Mouse (Mus musculus): ENCODE data around the gene Ppm1d.

Gene Ppm1d

GRCm38 (mm10) chr11:85310713-85311574, at the start of gene Ppm1d:
Ppm1d (plus strand) TSS chr11:85311244.
- peak; percentile 97 for DNase-seq

- no peak for DNase-seq
Observed at GRCm38 (mm10) chr11:85264635-85265034, 46.4 kb upstream of the Ppm1d start.

DNA sequence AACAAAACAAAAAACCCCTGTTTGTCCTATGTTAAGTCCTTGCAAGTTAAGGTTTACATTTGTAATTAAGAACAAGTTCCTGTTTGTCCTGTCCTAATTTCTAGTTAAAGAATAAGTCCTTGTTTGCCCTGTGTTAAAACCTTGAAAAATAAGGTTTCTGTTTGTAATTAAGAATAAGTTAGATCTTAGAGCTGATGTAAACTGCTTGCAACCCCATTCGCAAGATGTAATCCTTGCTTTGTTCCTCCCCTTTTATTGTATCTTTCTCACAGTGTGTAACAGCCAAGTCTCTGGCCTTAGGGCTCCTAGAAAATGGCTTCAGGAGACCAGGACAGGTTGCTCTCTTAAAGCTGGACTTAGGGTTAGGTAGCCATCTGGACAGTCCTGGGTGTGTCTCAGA, 43.7 kb upstream of the Ppm1d start:
- no peak for DNase-seq

DNA sequence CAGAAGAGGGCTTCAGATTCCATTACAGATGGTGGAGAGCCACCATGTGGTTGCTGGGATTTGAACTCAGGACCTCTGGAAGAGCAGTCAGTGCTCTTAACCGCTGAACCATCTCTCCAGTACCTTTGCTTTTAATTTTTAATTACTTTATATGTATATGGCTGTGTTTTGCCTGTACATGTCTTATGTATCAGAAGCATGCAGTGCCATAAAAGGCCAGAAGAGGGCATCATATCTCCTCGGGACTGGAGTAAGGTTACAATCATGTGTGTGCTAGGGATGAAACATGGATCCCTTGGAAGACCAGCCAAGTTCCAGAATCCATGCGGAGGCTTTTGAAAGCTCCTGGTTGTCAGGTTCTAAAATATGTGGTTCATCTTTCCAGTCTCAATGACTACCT, 40.4 kb upstream of the Ppm1d start:
- DNase-seq, result peak; percentile 77

- peak; percentile 64 for DNase-seq
Observed at GRCm38 (mm10) chr11:85273299-85273698, 37.7 kb upstream of the Ppm1d start.

DNA sequence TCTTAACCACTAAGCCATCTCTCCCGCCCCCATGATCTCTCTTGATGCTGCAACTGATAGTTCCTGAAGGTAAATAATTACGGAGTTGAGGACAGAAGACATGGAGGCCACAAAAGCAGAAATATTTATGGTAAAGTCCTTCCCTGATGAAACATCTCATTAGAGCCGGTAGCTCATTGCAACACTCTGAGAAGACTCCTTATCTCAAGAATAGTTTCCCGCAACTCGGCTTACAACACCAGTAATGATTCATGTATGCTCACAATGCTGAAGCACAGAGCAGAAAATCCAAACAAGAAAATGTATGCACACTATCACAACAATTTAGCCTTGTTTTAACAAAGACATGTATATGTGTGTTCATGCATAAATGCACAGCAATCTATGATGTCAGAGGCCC, 35.9 kb upstream of the Ppm1d start:
- DNase-seq, result no peak

- no peak for DNase-seq
Observed at GRCm38 (mm10) chr11:85277609-85278008, 33.4 kb upstream of the Ppm1d start.

DNA sequence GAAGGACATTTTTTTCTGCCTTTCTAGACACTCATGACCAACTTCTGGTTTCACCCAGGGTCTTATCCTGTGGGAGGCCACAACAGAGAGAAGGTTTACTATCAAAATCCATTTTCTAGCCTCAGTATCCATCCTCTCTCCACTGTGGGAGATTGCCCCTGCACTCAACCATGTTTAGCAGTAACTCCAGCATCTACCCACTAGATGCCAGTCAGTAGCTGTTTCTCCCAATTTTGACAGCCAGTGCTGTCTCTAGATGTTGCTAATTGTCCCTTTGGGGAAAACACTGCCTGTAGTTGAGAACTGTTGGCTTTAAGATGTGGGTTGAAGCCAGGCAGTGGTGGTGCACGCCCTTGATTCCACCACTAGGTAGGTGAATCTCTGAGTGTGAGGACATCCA, 32.9 kb upstream of the Ppm1d start:
- no peak for DNase-seq

GRCm38 (mm10) chr11:85281219-85281878, 29.7 kb upstream of the Ppm1d start:
- DNase-seq, result no peak

DNA sequence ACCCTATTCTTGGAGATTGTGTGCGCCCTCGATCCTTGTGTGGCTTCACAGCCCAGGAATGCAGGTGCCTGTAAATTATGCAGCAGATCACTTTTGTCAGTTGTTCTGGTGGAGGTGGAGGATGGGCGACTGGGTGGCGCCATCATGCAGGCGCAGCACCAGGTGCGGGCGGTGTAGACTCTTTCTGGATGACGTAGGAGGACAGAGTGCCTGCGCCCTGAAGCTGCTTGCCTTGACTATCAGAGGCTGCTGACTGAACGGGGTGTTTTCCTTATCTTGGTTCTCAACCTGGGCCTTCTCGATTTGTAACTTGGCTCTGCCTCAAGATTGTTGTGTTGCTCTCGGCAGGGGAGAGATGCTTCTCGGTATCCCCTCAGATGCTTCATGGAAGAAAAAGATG, 13.1 kb upstream of the Ppm1d start:
- peak; percentile 17 for DNase-seq

GRCm38 (mm10) chr11:85299880-85300279, 11.2 kb upstream of the Ppm1d start:
- DNase-seq, result no peak

DNA sequence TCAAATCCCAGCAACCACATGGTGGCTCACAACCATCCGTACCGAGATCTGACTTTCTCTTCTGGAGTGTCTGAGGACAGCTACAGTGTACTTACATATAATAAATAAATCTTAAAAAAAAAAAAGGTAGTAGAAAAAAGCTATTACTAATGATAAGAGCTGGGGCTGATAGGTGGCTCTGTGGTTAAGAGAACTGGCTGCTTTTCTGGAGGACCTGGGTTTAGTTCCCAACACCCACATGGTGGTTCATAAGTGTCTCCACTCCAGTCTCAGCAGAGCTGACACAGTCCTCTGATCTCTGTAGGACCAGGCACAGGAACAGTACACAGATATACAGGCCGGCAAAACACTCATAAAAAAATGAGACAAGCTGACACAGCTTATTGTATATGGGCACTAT, 9.9 kb upstream of the Ppm1d start:
- no peak for DNase-seq

DNA sequence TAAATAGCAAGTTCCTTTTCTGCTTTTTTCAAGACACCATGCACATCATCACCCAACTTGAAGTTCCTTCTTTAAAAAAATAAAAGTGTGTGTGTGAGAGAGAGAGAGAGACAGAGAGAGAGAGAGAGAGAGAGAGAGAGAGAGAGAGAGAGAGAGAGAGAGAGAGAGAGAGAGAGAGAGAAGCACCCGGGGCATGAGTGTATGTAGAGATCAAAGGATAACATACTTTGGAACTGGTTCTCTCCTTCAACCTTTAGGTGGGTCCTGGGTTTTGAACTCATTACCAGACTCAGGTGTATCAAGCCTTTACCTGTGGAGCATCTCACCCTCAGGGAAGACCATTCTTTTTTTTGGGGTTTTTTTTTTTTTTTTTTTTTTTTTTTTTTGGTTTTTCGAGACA, 9.2 kb upstream of the Ppm1d start:
- no peak for DNase-seq

- no peak for DNase-seq
Observed at GRCm38 (mm10) chr11:85306577-85307260, 4.3 kb upstream of the Ppm1d start.

DNA sequence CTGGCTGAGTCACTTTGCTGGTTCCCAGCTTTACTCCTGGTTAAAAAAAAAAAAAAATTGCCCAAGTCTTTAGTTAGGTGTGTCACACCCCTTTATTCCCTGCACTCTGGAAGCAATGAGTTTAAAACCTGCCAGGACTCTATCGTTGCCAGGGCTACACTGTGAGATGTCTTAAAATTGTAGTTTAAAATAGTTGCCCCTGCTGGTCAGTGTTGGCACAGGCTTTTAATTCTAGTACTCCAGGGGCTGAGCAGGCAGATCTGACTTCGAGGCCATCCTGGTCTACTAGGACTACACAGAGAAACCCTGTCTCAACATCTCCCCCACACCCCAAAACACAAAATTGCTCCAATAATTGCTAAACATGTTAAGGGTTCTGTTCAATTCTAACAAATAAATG, 2.2 kb upstream of the Ppm1d start:
- DNase-seq, result peak; percentile 17

DNA sequence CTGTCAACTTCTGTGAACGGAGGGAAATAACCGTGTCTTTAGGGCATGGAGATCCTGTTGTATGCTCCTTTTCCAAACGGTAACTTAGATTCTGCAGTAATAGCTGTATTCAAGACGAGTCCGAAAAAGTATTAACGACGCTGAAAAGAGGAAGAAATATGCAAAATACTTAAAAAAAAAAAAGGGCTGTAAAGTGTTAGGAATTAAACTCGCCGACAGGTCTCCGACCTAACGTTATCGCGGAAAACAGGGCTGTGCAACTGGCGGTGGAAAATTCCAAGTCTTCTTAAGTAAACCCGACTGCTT, 684 bp upstream of the Ppm1d start:
- DNase-seq, result no peak

DNA sequence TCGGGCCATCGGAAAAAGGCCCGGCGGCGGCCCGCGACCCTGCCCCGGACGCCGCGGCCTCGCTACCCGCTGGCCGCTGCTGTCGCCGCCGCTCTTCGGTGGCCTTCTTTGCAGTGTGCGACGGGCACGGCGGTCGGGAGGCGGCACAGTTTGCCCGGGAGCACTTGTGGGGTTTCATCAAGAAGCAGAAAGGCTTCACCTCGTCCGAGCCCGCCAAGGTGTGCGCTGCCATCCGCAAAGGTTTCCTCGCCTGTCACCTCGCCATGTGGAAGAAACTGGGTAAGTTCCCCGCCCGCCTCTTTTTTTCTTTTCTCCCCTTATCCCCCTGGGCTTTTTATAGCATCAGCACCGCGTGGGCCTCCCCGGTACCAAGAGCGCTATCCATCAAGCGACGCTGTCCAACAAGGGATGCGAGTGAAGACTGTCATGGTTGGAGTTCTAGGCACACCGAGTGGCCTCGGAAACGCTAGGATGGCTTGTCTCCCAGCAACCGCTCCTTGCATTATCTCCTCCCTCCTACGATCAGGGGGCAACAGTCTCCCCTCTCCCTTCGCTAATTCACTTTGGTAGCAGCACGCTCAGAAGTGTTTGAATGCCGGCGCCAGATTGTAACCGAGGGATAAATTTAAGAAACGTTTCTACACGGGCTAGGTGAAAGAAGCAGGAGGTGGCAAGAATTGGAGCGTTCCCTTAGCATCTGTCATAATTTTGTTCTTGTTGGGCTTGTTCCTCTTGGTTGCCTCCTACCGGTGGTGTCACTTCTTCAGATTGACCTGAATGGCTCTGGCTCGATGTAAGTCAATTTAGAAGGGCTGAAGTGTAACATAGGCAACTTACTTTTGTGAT, 824 bp downstream of the Ppm1d start:
- DNase-seq, result peak; percentile 72

DNA sequence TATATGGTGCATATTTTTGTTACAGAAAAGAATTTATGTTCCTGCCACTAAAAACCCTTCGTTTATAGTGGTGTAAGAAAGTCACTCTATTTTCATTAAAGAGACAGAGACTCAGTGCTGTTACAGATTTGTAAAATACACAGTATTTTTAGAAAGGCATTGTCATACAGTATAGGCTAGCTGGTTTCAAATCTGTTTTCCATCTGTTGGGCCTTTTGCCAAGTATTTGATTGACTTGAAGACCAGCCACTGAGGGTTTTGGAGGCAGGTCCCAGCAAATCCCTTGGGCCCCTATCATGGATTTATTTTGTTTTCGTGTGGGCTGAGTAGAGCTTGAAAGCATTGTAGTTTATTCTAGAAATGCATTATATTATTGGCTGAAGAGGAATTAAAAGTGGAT, 1.8 kb downstream of the Ppm1d start:
- no peak for DNase-seq

GRCm38 (mm10) chr11:85313361-85313760, 2.3 kb downstream of the Ppm1d start:
- no peak for DNase-seq

- peak; percentile 16 for DNase-seq
Observed at GRCm38 (mm10) chr11:85323567-85324330, 12.7 kb downstream of the Ppm1d start.

GRCm38 (mm10) chr11:85328717-85329116, 17.7 kb downstream of the Ppm1d start:
- no peak for DNase-seq

GRCm38 (mm10) chr11:85329167-85329894, 18.3 kb downstream of the Ppm1d start:
- no peak for DNase-seq

Measured in thymus, postnatal 4 days (tissue).